Mouse (Mus musculus): ENCODE measurements around the gene Raet1e.
"Not testable (repeated sequence)": the region's sequence is repeated elsewhere in the genome, so short reads cannot be mapped to it uniquely, and the experiment has no call there.

DNA sequence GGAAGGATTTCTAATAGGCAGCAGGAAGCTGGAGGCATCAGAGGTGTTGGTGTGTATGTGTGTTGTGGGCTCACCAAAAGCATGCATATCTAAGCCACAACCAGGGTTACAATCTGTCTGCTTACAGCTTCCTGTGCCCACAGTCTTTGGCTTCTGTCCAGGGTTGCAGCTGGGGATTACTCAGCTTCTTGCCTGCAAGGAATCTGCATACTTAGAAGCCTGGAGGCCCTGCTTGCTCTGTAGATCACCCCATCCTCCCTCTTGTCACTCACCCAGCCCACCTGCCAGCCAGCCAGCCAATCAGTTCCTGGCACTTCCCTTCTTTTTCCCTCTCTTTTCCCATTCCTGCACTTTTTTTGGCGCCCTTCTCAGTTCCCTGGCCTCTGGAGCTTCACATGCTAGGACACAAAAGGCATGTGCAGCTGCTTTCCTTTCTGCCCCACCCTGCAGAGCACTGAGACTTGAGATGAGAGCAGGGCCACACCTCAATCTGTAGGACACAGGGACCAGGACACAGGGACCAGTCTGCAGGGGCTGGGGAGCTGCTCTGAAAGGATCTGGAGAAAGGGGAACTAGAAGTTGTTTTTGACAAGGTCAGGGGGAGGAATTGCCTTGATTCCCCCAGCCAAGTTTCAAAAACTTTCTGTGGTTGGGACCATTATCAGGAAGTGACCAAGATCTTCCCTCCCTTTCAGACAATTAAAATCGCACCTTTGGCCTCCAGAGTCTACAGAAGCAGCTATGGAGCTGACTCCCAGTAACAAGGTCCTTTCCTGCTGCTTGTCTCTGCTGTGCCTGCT lies 44.6 kb downstream of the Raet1e start:
- not testable (repeated sequence) for TF ChIP-seq CTCF (IDR thresholded peaks at IDR 0.05; ENCODE audit: low read depth); EP300 (optimal IDR thresholded peaks at IDR 0.05)

All from stomach, postnatal 0 days (tissue).